Mouse (Mus musculus): ENCODE measurements around the gene Ggact.

Ggact gene

GRCm38 (mm10) chr14:122913657-122914056 is at the start of gene Ggact:
TSS of gene Ggact (minus strand) at chr14:122913757.
- DNase-seq (ENCODE audit: low spot score): no peak

GRCm38 (mm10) chr14:122957941-122958340 is 44.4 kb upstream of the Ggact start:
- no peak for DNase-seq (ENCODE audit: low spot score)

GRCm38 (mm10) chr14:122953331-122953730 is 39.8 kb upstream of the Ggact start:
- peak; percentile 55 for DNase-seq (ENCODE audit: low spot score)

GRCm38 (mm10) chr14:122952556-122952955 is 39.0 kb upstream of the Ggact start:
- DNase-seq (ENCODE audit: low spot score): no peak

GRCm38 (mm10) chr14:122951676-122952445 is 38.3 kb upstream of the Ggact start:
- no peak for DNase-seq (ENCODE audit: low spot score)

GRCm38 (mm10) chr14:122950915-122951314 is 37.4 kb upstream of the Ggact start:
- no peak for DNase-seq (ENCODE audit: low spot score)

GRCm38 (mm10) chr14:122943475-122943853 is 29.9 kb upstream of the Ggact start:
- DNase-seq (ENCODE audit: low spot score): no peak

- no peak for DNase-seq (ENCODE audit: low spot score)
These were observed 29.4 kb upstream of the Ggact start for GRCm38 (mm10) chr14:122942757-122943474.

GRCm38 (mm10) chr14:122936460-122936859 is 22.9 kb upstream of the Ggact start:
- no peak for DNase-seq (ENCODE audit: low spot score)

GRCm38 (mm10) chr14:122920011-122920410 is 6.5 kb upstream of the Ggact start:
- no peak for DNase-seq (ENCODE audit: low spot score)

- DNase-seq (ENCODE audit: low spot score): no peak
These were observed 4.1 kb upstream of the Ggact start for GRCm38 (mm10) chr14:122917676-122918075.

- DNase-seq (ENCODE audit: low spot score): peak; percentile 64
These were observed 602 bp downstream of the Ggact start for GRCm38 (mm10) chr14:122912812-122913498.

- DNase-seq (ENCODE audit: low spot score): no peak
These were observed 1.4 kb downstream of the Ggact start for GRCm38 (mm10) chr14:122912137-122912536.

- no peak for DNase-seq (ENCODE audit: low spot score)
These were observed 2.3 kb downstream of the Ggact start for GRCm38 (mm10) chr14:122911265-122911664.

- DNase-seq (ENCODE audit: low spot score): peak; percentile 17
These were observed 4.0 kb downstream of the Ggact start for GRCm38 (mm10) chr14:122909368-122910091.

GRCm38 (mm10) chr14:122908075-122908474 is 5.5 kb downstream of the Ggact start:
- no peak for DNase-seq (ENCODE audit: low spot score)

GRCm38 (mm10) chr14:122905007-122905406 is 8.6 kb downstream of the Ggact start:
- DNase-seq (ENCODE audit: low spot score): no peak

- peak; percentile 56 for DNase-seq (ENCODE audit: low spot score)
These were observed 9.6 kb downstream of the Ggact start for GRCm38 (mm10) chr14:122903923-122904351.

GRCm38 (mm10) chr14:122902884-122903283 is 10.7 kb downstream of the Ggact start:
- DNase-seq (ENCODE audit: low spot score): peak; percentile 82

GRCm38 (mm10) chr14:122902136-122902535 is 11.4 kb downstream of the Ggact start:
- DNase-seq (ENCODE audit: low spot score): peak; percentile 34

- no peak for DNase-seq (ENCODE audit: low spot score)
These were observed 11.8 kb downstream of the Ggact start for GRCm38 (mm10) chr14:122901715-122902114.

- DNase-seq (ENCODE audit: low spot score): no peak
These were observed 12.4 kb downstream of the Ggact start for GRCm38 (mm10) chr14:122901177-122901576.
